Mouse (Mus musculus) adrenal gland, postnatal 14 days (tissue): ENCODE measurements around the gene Rtp1. TPM values are rescaled to one million over a fixed set of nuclear protein-coding genes. Genes with fewer than 3 reads are reported as not detected.

Source experiments
- DNase-seq: peaks from one replicate; pipeline ENCODE4 v3.0.0; 2021; ENCODE audit warnings: mixed read lengths
- long read RNA-seq, 2 experiments: library from polyadenylated mRNA; stranded (forward); transcript quantifications; one replicate each; pipeline ENCODE4 v2.0.0; 2021
- total RNA-seq: library from RNA; stranded (reverse); gene quantifications from 2 replicates; pipeline ENCODE4 v1.2.3, GENCODE M21; 2021

The Rtp1 gene
- total RNA-seq: not detected in 2 replicates
- long read RNA-seq, experiment 1: 0 reads
- long read RNA-seq, experiment 2: 0 reads

DNA sequence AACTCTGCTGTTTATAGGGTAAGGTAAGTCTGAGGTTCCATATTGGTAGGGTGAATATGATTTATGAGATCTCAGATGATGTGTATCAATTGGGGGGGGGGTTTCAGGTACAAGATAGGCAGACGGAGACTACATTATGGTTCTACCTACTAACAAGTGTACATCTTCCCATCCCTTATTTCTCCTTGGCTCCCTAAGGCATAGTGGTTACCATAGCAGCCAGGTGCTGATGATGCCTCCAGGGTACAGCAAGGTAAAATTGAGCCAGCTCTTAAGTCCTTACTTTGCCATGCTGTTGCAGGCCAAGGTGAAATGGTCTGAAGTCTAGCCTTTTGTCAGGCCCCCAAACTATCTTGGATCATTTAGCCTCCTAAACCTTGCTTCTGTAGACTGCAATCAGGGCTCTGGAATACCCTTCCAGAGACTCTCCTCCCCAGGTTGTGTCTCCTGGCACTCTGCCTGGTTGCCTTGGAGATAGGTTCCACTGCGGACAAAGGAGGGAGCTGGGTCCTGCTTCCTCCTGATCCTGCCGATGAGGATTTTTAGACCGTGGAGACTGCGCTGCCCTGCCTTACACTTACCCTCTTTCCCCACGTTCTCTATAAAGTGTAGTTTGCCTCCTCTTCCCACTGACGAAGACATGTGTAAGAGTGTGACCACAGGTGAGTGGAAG, at the start of gene Rtp1:
Gene Rtp1, plus strand, starts transcription at position 487 of the 673 bp plus-strand sequence.
- no peak for DNase-seq

- DNase-seq: no peak
Observed at GRCm38 (mm10) chr16:23379536-23380230, 49.2 kb upstream of the Rtp1 start.

GRCm38 (mm10) chr16:23384304-23384703, 44.6 kb upstream of the Rtp1 start:
- DNase-seq: no peak

DNA sequence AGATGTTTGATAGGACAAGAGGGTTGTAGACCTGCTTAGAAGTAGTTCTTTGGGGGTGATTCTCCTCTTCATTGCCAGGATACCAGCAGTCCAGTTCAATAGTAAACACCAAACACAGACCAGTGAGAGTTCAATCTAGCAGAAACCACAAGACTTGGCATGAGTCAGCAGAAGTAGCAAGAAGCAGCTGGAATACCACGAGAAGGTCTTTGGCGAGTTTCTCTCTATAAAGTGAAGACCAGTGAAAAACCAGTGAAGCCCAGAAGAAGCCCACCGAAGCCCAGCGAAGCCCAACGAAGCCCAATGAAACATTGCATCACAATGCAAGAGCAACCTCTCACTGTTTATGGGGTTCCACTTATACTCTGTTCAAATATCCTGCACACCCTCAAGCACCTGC, 31.0 kb upstream of the Rtp1 start:
- no peak for DNase-seq

GRCm38 (mm10) chr16:23401463-23401862, 27.5 kb upstream of the Rtp1 start:
- DNase-seq: peak; percentile 41

DNA sequence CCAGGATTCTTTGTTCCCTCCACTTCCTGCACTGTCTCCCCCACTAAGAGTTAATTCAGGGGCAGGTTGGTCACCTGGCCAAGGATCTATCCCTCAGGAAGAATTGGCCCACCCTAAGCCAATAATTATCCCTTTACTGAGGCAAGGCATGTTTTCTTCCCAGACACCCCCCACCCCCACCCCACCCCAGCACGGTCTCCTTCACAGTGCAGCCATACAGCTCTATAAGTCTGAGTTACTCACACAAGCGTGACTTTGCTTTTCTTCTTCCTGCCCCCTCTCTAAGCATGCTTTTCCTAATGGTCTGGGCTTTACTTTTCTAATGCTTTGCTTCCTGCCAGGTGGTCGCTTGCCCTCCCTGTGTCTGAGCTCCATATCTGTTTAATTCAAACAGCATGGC, 27.0 kb upstream of the Rtp1 start:
- no peak for DNase-seq

GRCm38 (mm10) chr16:23403008-23403755, 25.8 kb upstream of the Rtp1 start:
- peak; percentile 85 for DNase-seq

GRCm38 (mm10) chr16:23412930-23413329, 16.0 kb upstream of the Rtp1 start:
- no peak for DNase-seq

GRCm38 (mm10) chr16:23416261-23416656, 12.7 kb upstream of the Rtp1 start:
- peak; percentile 70 for DNase-seq

- no peak for DNase-seq
Observed at GRCm38 (mm10) chr16:23416657-23417293, 12.2 kb upstream of the Rtp1 start.

DNA sequence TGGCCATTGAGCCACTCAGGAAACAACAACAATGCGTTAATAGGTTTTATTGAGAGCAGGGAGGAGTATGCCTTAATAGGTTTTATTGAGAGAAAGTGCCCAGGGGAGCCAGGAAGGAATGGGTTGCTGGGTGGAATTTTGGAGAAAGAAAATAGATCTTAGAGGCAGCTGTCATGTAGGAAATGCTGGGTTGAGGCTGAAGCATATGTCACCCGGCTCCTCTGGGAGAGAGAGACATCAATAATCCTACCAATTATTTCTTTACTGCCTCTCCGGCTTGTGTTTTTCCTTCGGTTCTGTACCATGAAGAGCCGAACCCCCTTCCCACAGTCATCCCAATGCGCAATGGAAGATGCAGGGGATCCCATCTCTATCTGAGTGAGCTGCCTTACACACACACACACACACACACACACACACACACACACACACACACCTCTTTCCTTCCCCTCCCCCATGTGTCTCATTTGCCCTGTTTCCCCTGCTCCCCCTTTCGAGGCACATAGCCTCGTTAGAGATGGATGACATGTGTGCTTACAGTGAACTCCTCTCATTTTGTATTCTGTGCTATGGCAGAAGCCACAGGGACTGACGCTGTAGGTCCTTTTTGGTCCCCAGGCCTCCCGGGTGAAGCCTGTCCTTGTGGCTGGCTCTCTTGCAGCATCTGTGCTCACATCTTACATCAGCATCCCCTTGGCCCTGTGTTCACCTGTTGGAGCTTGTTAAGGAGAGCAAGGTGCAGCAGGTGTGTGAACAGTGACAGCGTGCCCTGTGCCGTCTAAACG, 11.3 kb upstream of the Rtp1 start:
- DNase-seq: no peak

DNA sequence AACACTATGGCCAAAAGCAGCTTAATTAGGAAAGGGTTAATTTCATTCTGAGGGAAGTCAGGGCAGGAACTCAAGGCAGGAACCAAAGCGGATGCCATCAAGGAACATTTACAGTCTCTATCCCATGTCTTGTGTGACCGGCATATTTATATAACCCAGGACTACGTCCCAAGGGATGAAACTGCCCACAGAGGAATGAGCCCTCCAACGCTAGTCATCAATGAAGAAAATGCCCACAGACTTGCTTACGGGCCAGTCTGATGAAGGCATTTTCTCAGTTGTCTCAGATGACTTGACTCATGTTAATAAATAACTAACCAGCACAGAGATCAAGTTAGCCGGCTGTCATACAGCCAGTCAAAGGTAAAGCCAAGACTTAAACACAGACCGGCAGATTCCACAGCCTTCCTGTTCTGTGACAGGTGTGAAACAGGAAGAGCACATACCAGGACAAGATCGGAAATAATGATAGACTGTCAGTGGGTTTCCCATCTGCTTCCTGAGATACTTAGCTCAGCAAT, 9.3 kb upstream of the Rtp1 start:
- no peak for DNase-seq

- no peak for DNase-seq
Observed at GRCm38 (mm10) chr16:23423825-23424224, 5.1 kb upstream of the Rtp1 start.

DNA sequence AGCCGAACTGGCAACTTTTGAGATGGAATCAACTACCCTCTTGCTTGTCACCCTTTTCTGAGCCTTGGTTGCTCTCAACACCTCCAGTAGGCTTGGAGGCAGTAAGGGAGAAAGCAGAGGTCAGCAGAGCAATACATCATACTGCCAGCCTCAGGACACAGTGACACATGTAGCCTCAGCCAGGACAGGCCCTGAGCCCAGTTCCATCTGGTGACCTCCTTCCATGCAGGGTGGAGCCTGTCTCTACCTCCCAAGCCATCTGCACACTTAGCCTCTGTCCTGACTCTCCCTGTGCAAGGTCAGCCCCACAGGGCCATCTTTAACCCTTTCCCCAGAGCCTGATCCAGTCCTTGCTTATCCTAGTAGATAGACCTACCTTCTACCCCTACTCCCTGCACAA, 1.2 kb upstream of the Rtp1 start:
- peak; percentile 58 for DNase-seq

- no peak for DNase-seq
Observed at GRCm38 (mm10) chr16:23429991-23430390, 1.1 kb downstream of the Rtp1 start.

DNA sequence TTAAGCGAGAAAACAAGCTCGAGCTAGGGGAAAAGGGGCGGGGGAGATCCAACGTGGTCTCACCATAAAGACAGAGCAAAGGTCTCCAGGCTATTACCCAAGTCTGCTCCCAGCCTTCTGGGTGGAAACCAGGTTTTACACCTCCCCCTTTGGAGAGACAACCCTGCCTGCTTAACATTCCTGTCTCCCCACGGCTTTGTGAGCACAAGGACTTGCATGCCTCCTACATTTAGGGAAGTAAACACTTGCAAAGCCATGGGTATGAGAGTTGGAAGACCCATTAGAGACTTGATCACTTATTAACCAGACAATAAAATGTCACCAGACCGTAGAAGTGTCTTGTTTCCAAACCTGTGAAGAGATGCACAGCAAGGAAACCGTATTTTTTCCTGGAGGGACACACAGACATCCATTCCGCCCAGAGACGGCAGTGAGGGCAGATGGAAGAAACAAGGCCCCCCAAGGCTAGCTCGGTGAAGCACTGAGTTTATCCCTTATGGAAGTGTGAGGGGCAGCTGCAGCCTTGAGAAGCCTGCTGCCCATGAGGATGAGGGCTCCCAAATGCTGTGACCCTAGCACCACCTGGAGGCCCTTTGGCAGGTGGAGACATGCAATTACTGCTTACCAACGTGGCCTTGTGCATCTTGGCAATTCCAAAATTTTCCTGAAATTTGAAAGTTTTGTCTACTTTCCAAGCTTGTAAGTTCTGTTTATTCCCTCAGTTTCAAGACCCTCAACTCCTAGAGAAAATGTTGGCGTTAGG, 8.7 kb downstream of the Rtp1 start:
- no peak for DNase-seq

GRCm38 (mm10) chr16:23444231-23444630, 15.3 kb downstream of the Rtp1 start:
- DNase-seq: peak; percentile 75

DNA sequence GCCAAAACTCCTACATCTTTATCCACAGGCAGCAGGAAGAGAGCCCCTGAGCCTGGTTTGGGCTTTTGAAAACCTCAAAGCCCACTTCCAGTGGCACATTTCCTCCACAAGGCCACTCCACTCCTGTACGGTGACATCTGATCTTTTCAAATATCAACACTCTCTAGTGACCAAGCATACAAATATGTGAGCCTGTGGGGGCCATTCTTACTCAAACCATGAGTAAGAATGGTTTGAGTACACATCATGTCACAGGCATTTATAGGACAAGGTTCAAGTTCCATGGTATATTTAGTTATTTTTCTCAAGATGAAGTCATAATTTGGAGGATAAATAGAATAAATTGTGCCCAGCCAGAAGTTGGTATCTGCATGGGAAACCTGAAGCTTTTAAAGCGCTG, 21.0 kb downstream of the Rtp1 start:
- DNase-seq: no peak

GRCm38 (mm10) chr16:23450816-23451215, 21.9 kb downstream of the Rtp1 start:
- no peak for DNase-seq

DNA sequence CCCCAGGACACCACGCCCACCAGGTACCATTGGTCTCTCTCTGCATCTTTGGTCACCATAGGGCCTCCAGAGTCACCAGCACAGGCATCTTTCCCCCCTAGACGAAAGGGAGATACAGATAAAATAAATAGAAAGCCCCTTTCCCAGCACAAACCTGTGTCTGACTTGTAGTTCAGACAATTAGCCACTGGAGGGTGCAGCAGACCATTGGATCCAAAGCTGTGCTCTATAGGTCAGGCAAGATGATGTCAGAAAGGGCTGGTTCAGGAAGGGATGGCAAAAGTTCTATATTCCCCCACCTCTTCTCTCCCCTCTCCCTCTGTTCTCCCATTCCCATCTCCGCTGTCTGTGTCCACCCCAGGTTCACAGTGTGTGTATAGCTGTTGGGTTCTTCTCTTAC, 23.5 kb downstream of the Rtp1 start:
- DNase-seq: peak; percentile 75

GRCm38 (mm10) chr16:23454376-23454775, 25.4 kb downstream of the Rtp1 start:
- DNase-seq: no peak
